Mouse (Mus musculus) spleen, postnatal 10 days (tissue): Measurements from ENCODE around the gene Ntan1.
A peak's percentile ranks its signal among the peaks of the same experiment; 100 is the strongest.
"Not testable (repeated sequence)": the region's sequence is repeated elsewhere in the genome, so short reads cannot be mapped to it uniquely, and the experiment has no call there.

Source experiments
- DNase-seq, 2 experiments: peaks; one replicate each; pipeline ENCODE4 v3.0.0; 2021 to 2022; ENCODE audit warnings: low spot score in 2 of 2

The Ntan1 gene

DNA sequence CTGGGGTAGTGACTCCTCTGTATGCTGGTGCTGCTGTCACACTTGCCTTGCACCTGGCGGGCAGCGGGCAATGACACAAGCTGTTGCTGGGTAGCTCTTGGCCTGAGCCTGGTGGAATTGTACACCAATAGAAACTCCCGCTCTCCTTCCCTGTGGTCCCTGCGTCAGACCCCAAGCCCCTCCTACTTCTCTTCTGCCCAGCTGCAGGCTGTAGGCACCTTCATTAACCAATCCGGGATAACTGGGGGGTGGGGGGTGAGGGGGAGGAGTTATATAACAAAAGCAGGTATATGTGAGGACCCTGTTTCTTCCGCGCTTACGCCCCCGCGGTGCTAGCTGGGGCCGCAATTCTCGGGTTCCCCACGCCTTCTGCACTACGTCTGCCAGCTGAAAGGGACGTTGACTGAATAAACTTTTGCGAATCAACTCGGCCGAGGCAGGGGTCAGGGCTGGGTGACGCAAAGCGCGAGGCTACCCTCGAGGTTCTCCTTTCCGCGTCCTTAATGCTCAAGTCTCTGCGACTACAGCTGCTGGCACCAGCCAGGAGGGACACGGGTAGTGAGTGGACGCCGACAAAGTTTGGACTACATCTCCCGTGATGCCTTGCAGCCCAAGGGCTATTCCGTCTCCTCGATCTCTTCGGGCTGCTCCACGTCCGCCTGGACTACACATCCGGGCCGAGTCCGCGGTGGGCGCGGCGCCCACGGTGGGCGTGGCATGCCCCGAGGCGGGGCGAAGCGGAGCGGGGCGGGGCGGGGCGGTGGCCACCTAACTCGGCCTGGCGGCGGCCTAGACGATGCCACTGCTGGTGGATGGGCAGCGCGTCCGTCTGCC lies at the start of gene Ntan1:
TSS of gene Ntan1 (plus strand) at position 286 of the 834 bp plus-strand sequence.
- peak; percentile 93 to 96 for DNase-seq

DNA sequence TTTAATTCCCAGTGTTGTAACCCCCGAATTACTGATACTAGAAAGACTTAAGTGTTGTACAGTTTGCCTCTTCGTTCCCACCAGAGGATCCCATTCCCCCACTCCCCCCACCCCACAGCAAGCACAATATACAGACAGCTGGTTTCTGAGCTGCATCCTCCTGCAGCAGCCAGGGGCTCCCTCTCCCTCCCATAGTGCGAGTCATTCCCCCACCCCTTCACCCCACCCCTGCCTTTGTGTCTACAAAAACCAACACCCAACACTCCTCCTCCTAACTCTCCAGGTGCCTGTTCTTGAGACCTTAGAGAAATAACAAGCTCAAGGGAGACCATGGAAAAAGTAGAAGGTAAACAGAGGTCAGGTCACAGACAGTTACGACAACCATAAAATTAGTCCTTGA lies 47.0 kb upstream of the Ntan1 start:
- DNase-seq, result not testable (repeated sequence)

- DNase-seq, result not testable (repeated sequence)
Observed at GRCm38 (mm10) chr16:13772051-13772450, 46.6 kb upstream of the Ntan1 start.

DNA sequence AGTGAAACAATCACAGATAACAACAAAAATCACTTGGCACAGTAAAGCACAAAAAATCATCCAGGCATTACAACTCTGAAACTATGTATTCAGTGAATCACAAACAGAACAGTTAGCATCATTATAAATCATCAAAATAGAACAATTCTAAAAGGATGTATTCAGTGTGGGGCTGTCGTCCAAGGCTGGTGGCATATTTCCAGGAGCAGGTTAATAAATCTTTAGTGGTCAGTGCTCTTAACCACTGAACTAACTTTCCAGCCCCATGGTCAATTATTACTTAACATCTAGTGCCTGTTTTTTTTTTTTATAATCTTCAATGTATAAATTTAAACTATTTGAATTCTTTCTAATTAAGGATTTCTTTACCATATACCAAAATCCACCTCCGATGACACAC lies 44.6 kb upstream of the Ntan1 start:
- not testable (repeated sequence) for DNase-seq

DNA sequence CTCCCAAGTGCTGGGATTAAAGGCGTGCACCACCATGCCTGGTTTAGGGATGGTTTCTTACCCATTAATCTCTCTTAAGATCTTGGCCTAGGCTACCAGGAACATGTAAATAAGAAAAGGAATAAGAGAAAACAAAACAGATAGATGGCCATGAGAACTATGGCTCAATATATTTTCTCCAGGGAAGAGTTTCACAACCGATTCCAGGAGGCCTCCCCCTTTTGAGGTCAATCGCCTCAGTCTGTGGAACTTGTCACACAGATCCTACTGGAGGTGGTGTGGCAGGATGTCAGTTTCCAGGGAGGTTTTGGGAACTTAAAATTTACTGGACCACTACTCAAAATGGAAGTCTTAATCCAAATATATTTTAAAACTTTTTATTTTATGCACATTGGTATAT lies 44.0 kb upstream of the Ntan1 start:
- DNase-seq, result not testable (repeated sequence)

DNA sequence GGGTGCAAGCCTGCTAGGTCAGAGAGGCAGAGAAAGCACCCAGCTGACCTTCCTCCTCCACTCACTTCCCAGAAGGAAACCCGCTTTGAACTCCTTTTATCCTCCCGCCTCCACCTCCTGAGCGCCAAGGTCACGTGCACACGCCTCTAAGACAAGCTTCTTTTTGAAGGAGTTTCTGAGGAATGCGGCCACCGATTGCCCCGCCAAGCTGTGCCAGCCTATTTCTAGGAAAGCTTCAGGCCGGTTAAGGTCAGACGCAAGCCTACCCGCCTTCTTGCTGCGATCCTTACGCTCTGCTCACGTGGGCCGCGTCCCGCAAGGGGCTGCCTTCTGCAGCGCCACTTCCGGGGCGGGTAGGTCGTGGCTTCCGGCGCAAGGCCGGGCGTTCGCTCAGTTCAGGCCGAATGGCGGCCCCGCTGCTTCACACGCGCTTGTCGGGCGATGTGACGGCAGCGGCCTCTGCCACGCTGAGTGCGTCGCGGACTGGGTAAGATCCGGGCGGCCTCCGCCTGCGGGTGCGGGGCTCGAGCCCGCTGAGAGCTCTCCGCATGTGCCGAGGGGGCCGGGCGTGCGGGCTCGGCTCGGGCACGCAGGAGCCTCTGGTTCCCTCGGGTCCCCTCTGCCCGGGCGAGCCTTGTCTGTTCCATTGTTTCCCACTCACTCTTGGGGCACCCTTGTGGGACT lies 38.1 kb upstream of the Ntan1 start, which contains the start of gene Rrn3:
TSS of gene Rrn3 (plus strand) at position 356 of the 684 bp plus-strand sequence.
- DNase-seq, result peak; percentile 75 to 90

GRCm38 (mm10) chr16:13781216-13781615 lies 37.4 kb upstream of the Ntan1 start:
- no peak for DNase-seq

DNA sequence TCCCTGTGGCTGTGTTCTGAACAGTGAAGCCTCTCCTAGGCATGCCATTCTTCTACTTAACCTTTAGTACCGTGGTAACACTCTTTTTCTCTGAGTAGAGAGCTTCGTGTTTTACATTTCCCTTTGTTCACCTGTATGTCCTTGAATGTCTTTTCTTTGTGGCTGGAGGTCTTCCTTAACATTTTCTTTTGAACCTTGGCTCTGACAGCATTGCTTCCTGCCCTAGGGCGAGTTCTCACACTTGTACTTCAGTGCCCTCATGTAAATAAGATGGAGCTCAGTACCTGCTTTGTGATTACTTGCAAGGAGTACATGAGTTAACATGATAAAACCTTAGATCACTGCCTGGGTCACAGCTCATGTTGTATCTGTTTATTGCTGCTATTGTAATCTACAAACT lies 32.7 kb upstream of the Ntan1 start:
- no peak for DNase-seq

DNA sequence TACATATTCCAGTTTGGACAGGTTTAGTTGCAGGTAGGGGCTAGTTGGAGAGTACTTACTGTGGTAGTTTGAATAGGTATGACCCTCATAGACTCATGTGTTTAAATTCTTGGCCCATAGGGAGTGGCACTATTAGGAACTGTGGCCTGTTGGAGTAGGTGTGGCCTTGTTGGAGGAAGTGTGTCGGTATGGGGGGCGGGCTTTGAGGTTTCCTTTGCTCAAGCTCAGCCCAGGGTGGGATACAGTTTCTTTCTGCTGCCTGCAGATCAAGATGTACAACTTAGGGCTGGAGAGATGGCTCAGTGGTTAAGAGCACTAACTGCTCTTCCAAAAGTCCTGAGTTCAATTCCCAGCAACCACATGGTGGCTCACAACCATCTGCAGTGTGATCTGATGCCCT lies 25.2 kb upstream of the Ntan1 start:
- DNase-seq, result not testable (repeated sequence)

- DNase-seq, result no peak
Observed at GRCm38 (mm10) chr16:13796746-13797175, 21.9 kb upstream of the Ntan1 start.

DNA sequence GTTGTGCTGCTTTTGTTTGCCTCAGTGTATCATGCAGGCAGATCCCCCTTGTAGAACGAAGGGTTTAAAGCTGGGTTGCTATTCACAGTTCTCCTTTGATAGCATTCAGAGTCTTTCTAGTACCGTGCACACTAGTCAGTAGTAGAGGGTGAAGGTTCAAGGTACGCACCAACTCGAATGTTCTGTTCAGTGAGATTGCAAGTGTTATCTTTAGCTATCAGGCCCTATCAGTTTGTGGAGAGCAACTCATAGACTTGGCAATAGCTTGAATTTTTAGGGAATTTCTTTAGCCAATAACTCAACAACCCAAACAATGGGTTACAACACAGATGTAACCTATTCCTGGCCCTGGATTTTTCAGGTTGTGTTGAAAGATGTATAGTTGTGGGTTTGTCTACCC lies 17.4 kb upstream of the Ntan1 start:
- DNase-seq, result no peak

GRCm38 (mm10) chr16:13804666-13805065 lies 14.0 kb upstream of the Ntan1 start:
- DNase-seq, result no peak

- no peak for DNase-seq
Observed at GRCm38 (mm10) chr16:13807616-13808015, 11.0 kb upstream of the Ntan1 start.

DNA sequence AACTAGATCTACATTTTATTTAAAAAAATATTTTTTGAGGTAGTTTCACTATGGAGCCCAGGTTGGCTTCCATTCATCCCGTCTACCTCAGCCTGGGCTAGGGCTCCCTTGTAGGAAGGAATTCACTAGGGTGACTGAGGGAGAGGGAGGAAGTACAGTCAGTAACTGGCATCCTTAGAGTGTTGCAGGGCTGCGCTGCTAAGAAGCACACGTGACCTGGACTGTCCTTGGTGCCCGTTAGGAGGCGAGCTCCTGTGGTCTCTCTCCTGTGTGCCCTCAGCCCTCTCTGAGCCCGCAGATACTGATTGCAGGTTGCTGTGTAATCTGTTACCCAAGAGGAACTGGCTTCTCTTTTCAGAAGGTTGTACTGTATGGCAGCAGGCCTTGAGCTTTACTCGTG lies 10.2 kb upstream of the Ntan1 start:
- DNase-seq, result no peak

GRCm38 (mm10) chr16:13812152-13812551 lies 6.5 kb upstream of the Ntan1 start:
- DNase-seq, result no peak

GRCm38 (mm10) chr16:13813200-13813599 lies 5.4 kb upstream of the Ntan1 start:
- no peak for DNase-seq

DNA sequence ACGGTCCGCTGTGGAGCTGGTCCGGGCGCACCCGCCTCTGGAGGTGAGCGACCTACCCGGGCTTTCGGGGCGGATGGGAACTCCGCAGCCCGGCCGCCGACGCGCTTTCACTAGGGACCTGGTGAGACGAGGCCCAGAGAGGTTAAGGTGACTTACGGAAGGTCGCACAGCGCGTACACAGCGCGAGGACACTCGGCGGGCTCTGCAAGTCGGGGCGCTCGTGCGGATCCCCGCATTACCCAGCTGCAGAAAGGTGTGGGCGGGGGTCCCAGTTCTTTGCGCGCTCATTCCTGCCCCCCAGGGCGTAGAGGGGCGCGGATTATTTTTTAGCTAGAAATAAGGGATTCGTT lies 724 bp downstream of the Ntan1 start:
- DNase-seq, result no peak

- peak in 1 of 2 experiments; percentile 10 for DNase-seq
Observed at GRCm38 (mm10) chr16:13819806-13820500, 1.3 kb downstream of the Ntan1 start.

GRCm38 (mm10) chr16:13820771-13821170 lies 2.1 kb downstream of the Ntan1 start:
- no peak for DNase-seq

DNA sequence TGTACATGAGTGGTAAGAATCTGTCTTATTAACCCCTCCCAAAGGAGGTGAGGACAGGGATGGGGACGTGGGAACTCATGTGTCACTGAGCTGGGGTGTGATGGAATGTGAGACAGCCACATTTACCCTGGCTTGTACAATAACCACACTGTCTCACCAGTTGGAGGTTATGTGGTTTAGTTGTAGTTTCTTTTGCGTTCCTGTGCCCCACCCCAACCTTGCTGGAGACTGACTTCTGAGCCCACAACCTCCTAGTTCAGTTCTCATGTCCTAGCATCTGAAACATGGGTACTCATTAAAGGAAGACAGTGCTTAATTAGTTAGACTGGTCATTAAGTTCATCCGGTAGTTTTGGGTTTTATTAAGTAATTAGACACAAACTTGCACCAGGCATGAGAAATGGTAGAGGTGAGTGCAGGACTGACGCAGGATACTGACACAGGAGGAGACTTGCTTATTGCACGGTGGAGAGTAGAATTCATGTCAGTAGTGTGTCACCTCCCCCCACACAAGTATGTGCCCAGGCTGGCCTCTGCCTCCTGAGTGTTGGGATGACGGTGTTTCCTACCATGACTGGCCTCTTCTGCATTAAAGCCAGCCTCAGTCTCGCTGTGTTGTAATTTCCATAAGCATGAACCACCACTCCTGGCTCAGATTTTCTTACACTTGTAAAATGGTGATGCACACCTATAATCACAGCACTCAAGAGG lies 7.3 kb downstream of the Ntan1 start:
- no peak for DNase-seq

DNA sequence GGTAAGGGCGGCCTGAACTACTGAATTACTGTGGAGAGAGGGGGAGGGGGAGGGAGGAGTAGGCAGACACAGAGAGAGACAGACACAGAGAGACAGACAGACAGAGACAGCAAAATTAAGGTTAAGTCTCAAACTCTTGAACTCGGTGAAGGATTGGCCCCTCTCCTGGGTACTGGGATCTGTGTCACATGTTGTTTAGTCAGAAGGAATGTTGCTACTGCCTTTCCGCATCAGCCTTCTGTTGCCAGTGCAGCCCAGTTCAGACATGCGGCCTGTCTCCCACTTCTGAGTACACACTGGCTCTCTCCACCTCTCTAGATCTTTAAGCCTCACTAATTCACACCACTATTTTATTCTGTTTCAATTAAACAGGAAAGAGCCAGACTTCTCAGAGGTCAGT lies 7.9 kb downstream of the Ntan1 start:
- no peak for DNase-seq

- DNase-seq, result peak in 1 of 2 experiments; percentile 49
Observed at GRCm38 (mm10) chr16:13830444-13830843, 11.8 kb downstream of the Ntan1 start.
